Mouse (Mus musculus): Measurements from ENCODE around the gene Arf5. TPM values are rescaled to one million over a fixed set of nuclear protein-coding genes. Genes with fewer than 3 reads are reported as not detected.

Gene Arf5
- polyA plus RNA-seq, 1 experiment from 2014 or later, result 414 TPM

- WGBS, result 82% methylated on average over 14 of the region's 14 CpGs
- Histone ChIP-seq H3K27ac (no peak overlapping the region), H3K36me3 (replicated peaks) (peaks cover 29% of the 10 kb centered on the region)
Measured at GRCm38 (mm10) chr6:28418449-28418848, 4.9 kb upstream of the Arf5 start.

GRCm38 (mm10) chr6:28419673-28420072 is 3.7 kb upstream of the Arf5 start:
- H3K4me1 ChIP-seq, result peaks cover 36% of the 10 kb centered on the region
- no peak for ATAC-seq (replicated peaks)
- peak overlapping the region; percentile 91 for H3K4me2 ChIP-seq
- no peak overlapping the region; the same call in 1 of the 2 replicates for H3K4me3 ChIP-seq
- no peaks in the 10 kb centered on the region for H3K9me3 ChIP-seq
- no peak overlapping the region for H3K27ac ChIP-seq
- no peak overlapping the region for H3K9ac ChIP-seq
- peaks cover 29% of the 10 kb centered on the region for H3K36me3 ChIP-seq (replicated peaks)
- 81% methylated on average over 2 of the region's 2 CpGs for WGBS
- H3K27me3 ChIP-seq (replicated peaks), result no peaks in the 10 kb centered on the region

More at GRCm38 (mm10) chr6:28418449-28418848, 4.9 kb upstream of the Arf5 start:
- H3K4me3 ChIP-seq, result no peak overlapping the region
- no peak for ATAC-seq (replicated peaks)
- no peak overlapping the region for H3K9ac ChIP-seq
- H3K9me3 ChIP-seq, result no peaks in the 10 kb centered on the region
- no peaks in the 10 kb centered on the region for H3K27me3 ChIP-seq (replicated peaks)
- no peak overlapping the region for H3K4me2 ChIP-seq
- H3K4me1 ChIP-seq, result peaks cover 30% of the 10 kb centered on the region

GRCm38 (mm10) chr6:28420361-28420760 is 3.0 kb upstream of the Arf5 start:
- 77% methylated on average over 17 of the region's 17 CpGs for WGBS
- Histone ChIP-seq H3K27me3 (replicated peaks) (no peaks in the 10 kb centered on the region), H3K9ac (peak overlapping the region; percentile 65; the same call in 1 of the 2 replicates), H3K27ac (no peak overlapping the region), H3K9me3 (no peaks in the 10 kb centered on the region), H3K36me3 (replicated peaks) (peaks cover 27% of the 10 kb centered on the region), H3K4me2 (peak overlapping the region; percentile 91), H3K4me3 (peak overlapping the region; percentile 67), H3K4me1 (peaks cover 43% of the 10 kb centered on the region)
- ATAC-seq (replicated peaks), result no peak

GRCm38 (mm10) chr6:28420865-28421264 is 2.5 kb upstream of the Arf5 start:
- Histone ChIP-seq H3K9me3 (no peaks in the 10 kb centered on the region), H3K4me1 (peaks cover 48% of the 10 kb centered on the region), H3K4me2 (peak overlapping the region; percentile 91), H3K9ac (peak overlapping the region; percentile 65), H3K27ac (no peak overlapping the region), H3K4me3 (peak overlapping the region; percentile 67), H3K27me3 (replicated peaks) (no peaks in the 10 kb centered on the region), H3K36me3 (replicated peaks) (peaks cover 25% of the 10 kb centered on the region)
- WGBS, result 30% methylated on average over 13 of the region's 13 CpGs
- no peak for ATAC-seq (replicated peaks)

GRCm38 (mm10) chr6:28421469-28422000 is 1.8 kb upstream of the Arf5 start:
- Histone ChIP-seq H3K36me3 (replicated peaks) (peaks cover 21% of the 10 kb centered on the region), H3K9ac (peak overlapping the region; percentile 65), H3K27me3 (replicated peaks) (no peaks in the 10 kb centered on the region), H3K9me3 (no peaks in the 10 kb centered on the region), H3K4me1 (peaks cover 50% of the 10 kb centered on the region), H3K4me3 (peak overlapping the region; percentile 67), H3K27ac (peak overlapping the region; percentile 31; the same call in 1 of the 2 replicates), H3K4me2 (peak overlapping the region; percentile 91)
- peak; percentile 88 for ATAC-seq (replicated peaks)
- WGBS, result 0% methylated on average over 27 of the region's 27 CpGs

GRCm38 (mm10) chr6:28422651-28423290 is 589 bp upstream of the Arf5 start:
- ATAC-seq (replicated peaks), result peak; percentile 0; the same call in 1 of the 2 replicates
- Histone ChIP-seq H3K9ac (no peak overlapping the region), H3K4me3 (peak overlapping the region; percentile 97), H3K9me3 (no peaks in the 10 kb centered on the region), H3K27me3 (replicated peaks) (no peaks in the 10 kb centered on the region), H3K4me1 (peaks cover 50% of the 10 kb centered on the region), H3K27ac (peak overlapping the region; percentile 83; the same call in 1 of the 2 replicates), H3K4me2 (peak overlapping the region; percentile 91), H3K36me3 (replicated peaks) (peaks cover 9% of the 10 kb centered on the region)
- 76% methylated on average over 15 of the region's 15 CpGs for WGBS

GRCm38 (mm10) chr6:28423767-28424695 is 671 bp downstream of the Arf5 start:
- H3K36me3 ChIP-seq (replicated peaks), result no peaks in the 10 kb centered on the region; the same call in 1 of the 2 replicates
- 10% methylated on average over 46 of the region's 46 CpGs for WGBS
- H3K4me3 ChIP-seq, result peak overlapping the region; percentile 97
- peak overlapping the region; percentile 83 for H3K27ac ChIP-seq
- ATAC-seq (replicated peaks), result peak; percentile 53
- H3K4me1 ChIP-seq, result peaks cover 48% of the 10 kb centered on the region
- H3K9me3 ChIP-seq, result no peaks in the 10 kb centered on the region
- peak overlapping the region; percentile 99 for H3K9ac ChIP-seq
- H3K4me2 ChIP-seq, result peak overlapping the region; percentile 71
- H3K27me3 ChIP-seq (replicated peaks), result no peaks in the 10 kb centered on the region

- H3K27ac ChIP-seq, result no peak overlapping the region
- ATAC-seq (replicated peaks), result no peak
- peak overlapping the region; percentile 97; the same call in 1 of the 2 replicates for H3K4me3 ChIP-seq
- no peaks in the 10 kb centered on the region for H3K9me3 ChIP-seq
- H3K9ac ChIP-seq, result no peak overlapping the region
- no peaks in the 10 kb centered on the region; the same call in 1 of the 2 replicates for H3K36me3 ChIP-seq (replicated peaks)
- 95% methylated on average over 6 of the region's 6 CpGs for WGBS
- no peaks in the 10 kb centered on the region for H3K27me3 ChIP-seq (replicated peaks)
- H3K4me1 ChIP-seq, result peaks cover 40% of the 10 kb centered on the region
- H3K4me2 ChIP-seq, result peak overlapping the region; percentile 71
Measured at GRCm38 (mm10) chr6:28425019-28425418, 1.7 kb downstream of the Arf5 start.

GRCm38 (mm10) chr6:28427096-28427839 is 3.9 kb downstream of the Arf5 start, which contains the start of gene Fscn3:
Gene Fscn3 (plus strand): TSS chr6:28427789.
- H3K4me1 ChIP-seq, result peaks cover 23% of the 10 kb centered on the region
- no peaks in the 10 kb centered on the region for H3K27me3 ChIP-seq (replicated peaks)
- no peak within 1 kb of the TSS for H3K27ac ChIP-seq
- ATAC-seq (replicated peaks), result no peak
- WGBS, result 83% methylated on average over 3 of the region's 3 CpGs
- no peak within 1 kb of the TSS for H3K4me3 ChIP-seq
- H3K4me2 ChIP-seq, result no peak within 1 kb of the TSS
- no peaks in the 10 kb centered on the region for H3K9me3 ChIP-seq
- no peak within 1 kb of the TSS for H3K9ac ChIP-seq
- H3K36me3 ChIP-seq (replicated peaks), result no peaks in the 10 kb centered on the region; the same call in 1 of the 2 replicates

GRCm38 (mm10) chr6:28428290-28428689 is 4.9 kb downstream of the Arf5 start, which contains the start of gene Gcc1:
Gene Gcc1 (minus strand): TSS chr6:28428390.
- H3K9me3 ChIP-seq, result no peaks in the 10 kb centered on the region
- no peak within 1 kb of the TSS for H3K4me3 ChIP-seq
- WGBS, result 92% methylated on average over 3 of the region's 3 CpGs
- H3K4me1 ChIP-seq, result peaks cover 20% of the 10 kb centered on the region
- no peak for ATAC-seq (replicated peaks)
- H3K9ac ChIP-seq, result no peak within 1 kb of the TSS
- H3K36me3 ChIP-seq (replicated peaks), result no peaks in the 10 kb centered on the region; the same call in 1 of the 2 replicates
- H3K27me3 ChIP-seq (replicated peaks), result no peaks in the 10 kb centered on the region
- H3K4me2 ChIP-seq, result no peak within 1 kb of the TSS
- H3K27ac ChIP-seq, result no peak within 1 kb of the TSS

GRCm38 (mm10) chr6:28429870-28430269 is 6.5 kb downstream of the Arf5 start:
- 94% methylated on average over 11 of the region's 11 CpGs for WGBS
- Histone ChIP-seq H3K9ac (no peak overlapping the region), H3K27ac (no peak overlapping the region), H3K27me3 (replicated peaks) (no peaks in the 10 kb centered on the region), H3K9me3 (no peaks in the 10 kb centered on the region), H3K4me2 (no peak overlapping the region), H3K4me3 (no peak overlapping the region), H3K36me3 (replicated peaks) (no peaks in the 10 kb centered on the region; the same call in 1 of the 2 replicates), H3K4me1 (peaks cover 12% of the 10 kb centered on the region)
- ATAC-seq (replicated peaks), result no peak
